Mouse (Mus musculus) mesoderm, embryonic 11.5 days (tissue): ENCODE measurements around the gene L1td1.
A peak's percentile ranks its signal among the peaks of the same experiment; 100 is the strongest.

Source experiments
- DNase-seq: peaks from one replicate; pipeline ENCODE4 v3.0.0-alpha.2; 2012; ENCODE audit warnings: low read depth, low spot score

Gene L1td1

GRCm38 (mm10) chr4:98739753-98740152 lies 13.2 kb downstream of the L1td1 start:
- DNase-seq: peak; percentile 47

DNA sequence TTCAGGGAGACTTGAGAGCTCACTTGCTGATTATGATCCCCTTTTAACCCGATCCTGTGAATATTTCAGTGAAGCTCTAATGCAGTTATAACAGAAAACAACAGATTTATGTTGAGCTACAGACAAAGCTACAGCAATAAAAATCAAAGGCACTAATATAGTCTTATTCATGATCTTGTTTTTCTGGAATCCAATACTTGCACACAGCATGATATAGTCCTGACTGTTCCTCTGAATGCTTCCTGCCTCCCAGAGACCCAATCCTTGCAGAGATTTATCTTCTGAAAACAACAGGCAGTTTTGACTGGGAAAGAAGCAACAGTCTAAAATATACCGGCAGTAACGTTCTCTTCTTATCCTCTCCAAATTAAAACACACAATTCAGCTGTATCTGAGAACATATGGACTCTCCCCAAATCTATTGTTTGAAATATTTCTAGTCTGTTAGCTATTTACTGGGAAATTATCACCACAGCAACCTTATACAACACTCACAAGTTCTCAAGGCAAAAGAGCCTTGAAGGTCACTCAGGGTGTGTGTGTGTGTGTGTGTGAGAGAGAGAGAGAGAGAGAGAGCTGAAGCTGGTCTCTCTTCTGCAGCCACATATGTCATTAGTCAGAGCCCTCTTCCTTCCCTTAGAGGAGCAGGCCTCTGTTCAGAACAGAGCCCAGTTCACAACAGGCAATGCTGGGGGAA lies 16.8 kb downstream of the L1td1 start:
- DNase-seq: no peak

- DNase-seq: peak; percentile 53
Observed at GRCm38 (mm10) chr4:98743906-98744210, 17.3 kb downstream of the L1td1 start.

- no peak for DNase-seq
Observed at GRCm38 (mm10) chr4:98754456-98754855, 27.9 kb downstream of the L1td1 start.

DNA sequence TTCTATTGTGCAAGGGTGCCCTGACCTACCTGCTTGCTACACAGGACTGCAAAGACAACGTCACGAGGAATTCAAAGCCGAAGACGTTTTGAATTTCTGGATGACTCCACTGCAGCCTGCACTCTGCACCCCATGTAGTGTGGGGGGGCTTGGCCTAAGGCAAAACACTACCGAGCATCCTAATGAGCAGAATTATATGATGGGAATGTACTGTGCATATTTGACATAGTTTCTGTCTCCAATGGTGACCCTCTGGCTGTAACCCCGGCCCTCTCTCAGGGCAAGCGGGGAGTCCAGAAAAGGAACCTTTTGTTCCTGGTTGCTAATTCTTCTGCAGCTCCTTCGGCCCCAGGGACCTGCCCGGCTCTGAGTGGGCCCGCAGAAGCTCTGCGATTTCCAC lies 29.6 kb downstream of the L1td1 start:
- no peak for DNase-seq

GRCm38 (mm10) chr4:98758012-98758821 lies 31.7 kb downstream of the L1td1 start:
- peak; percentile 56 for DNase-seq

DNA sequence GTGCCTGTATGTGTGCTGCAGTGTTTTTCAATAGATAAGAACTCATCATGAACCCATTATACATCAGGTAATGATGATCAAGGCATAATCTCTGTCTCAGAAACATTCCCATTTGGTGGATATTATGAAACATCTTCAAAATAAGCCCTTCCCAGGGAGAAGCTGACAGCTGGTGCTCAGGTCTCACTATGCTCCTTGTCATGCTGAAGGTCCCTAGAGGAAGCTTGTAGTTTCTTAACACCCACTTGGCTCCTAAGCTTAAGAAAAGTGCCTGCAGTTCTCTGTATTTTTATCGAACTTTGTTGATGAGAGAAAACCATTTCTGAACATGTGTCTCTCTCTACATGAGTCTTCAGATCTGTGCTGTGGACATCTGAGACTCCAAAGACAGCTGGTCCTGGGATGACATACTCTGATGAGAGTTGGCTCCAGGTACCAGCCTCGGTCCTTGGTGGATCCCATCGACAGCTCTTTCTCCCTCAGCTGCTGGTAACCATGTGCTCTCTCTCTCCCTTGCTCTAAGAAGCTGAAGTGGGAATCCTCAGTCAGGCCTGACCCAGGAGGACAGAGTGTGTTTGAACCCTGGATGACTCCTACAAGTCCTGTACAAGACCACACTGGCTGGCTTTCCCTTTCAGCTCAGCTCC lies 32.5 kb downstream of the L1td1 start:
- no peak for DNase-seq

DNA sequence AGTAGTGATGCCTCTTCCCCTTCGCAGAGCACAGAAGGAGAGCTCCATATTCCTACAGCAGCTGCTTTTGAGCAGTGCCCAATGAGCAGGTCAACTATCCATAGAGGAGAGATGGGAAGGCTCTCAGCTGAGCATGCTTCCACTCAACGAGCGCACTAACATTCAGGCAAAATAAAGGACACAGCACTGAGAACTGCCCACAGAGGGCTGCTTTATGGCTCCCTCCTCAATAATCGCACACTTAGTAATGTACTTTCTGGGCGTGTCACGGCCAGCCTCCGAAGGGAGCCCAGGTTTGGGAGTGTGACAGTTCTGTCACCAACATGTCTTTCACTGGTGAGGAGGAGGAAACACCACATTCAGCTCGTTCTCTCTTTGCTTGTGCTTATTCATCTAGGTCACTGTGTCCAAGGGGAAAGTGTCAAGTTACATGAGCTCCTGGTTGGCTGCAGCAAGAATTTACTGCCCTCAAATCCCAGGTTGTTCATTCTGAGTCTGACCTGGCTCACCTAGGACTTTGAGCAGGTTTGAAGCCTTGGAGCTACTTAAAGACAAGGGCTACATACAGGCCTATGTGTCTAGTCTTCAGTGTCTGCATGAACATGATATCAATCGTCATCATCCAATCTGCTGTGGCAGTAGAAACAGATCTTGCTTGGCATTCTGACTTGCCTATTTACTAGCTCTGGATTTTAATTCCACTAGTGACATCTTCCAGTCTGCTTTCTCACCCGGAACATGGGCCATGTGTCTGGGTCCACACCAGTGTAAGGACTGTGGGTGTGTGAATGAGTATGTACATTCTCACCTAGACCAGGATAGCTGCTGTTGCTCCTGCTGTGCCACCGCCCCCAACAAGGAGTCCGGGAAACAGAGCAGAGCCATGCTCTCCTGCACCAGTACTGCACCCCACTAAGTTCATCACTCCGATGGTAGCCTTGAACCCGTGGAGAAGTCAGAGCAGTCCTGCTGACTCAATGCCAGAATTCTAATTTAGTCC lies 40.9 kb downstream of the L1td1 start:
- no peak for DNase-seq

- no peak for DNase-seq
Observed at GRCm38 (mm10) chr4:98773785-98774184, 47.3 kb downstream of the L1td1 start.

DNA sequence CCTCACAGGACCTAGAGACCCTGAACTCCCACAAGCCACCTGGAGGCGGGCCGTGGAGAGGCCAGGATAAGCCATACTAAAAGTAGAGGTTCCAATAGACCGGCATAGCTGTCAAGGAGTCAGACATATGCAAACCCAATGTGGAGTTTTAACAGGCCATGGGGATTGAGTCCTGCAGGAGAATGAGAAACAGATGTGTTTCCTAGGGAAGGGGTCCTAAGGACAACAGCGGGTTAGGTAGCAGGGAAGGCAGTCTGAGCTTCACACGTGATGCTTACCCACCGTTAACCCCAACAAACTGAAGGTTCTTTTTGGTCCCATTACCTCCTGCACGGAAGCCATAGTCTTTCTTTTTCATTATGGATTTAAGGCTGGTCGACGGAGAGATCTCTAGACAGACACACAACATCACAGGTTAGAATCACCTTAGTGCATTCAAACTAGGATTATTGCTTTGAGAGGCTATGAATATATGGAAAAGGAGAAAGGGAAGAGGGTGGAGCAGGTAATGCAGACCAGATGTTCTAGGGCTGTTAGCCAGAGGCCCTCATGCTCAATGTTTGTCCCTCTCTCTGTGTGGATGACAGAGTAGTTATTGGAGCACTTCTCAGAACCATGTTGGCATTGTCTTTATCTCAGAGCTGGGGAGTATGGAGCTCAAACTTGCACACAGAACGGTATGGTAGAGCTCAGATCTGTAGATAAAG lies 50.3 kb downstream of the L1td1 start:
- peak; percentile 54 for DNase-seq

DNA sequence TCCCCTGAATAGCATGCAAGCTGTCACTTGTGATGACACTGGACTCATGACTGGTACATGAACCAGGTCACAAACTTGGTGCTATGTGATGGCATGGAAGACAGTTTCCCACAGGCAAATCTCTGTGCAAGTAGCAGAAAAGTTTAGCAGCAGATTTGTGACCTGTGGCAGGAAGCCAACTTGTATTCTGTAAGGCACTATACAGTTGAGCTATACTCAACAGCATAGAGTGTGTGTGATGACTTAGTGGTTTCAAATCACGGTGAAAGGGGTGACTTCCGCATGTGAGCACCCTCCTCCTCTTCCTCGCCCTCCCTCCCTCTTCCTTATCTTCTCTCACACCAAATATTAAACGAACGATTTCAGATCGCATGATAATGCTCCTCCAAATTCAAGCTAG lies 50.9 kb downstream of the L1td1 start:
- DNase-seq: no peak

DNA sequence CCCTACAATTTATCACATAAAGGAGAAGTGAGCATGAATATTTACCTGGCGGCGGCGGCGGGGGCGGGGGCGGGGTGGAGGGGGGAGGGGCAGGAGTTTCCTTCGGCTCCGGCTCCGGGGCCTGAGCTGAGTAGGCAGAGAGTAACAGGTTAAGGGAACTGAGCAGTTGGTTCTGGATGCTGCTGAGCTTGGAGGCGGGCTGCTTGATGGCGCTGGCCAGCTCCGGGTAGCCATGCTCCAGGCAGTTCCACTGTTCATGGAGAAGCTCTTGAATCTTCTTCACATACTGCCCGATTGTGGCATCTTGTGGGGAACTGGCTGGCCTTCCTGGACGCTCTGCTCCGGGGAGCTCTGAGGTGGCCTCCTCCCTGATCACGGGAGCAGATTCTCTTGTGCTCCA lies 51.7 kb downstream of the L1td1 start:
- DNase-seq: no peak

DNA sequence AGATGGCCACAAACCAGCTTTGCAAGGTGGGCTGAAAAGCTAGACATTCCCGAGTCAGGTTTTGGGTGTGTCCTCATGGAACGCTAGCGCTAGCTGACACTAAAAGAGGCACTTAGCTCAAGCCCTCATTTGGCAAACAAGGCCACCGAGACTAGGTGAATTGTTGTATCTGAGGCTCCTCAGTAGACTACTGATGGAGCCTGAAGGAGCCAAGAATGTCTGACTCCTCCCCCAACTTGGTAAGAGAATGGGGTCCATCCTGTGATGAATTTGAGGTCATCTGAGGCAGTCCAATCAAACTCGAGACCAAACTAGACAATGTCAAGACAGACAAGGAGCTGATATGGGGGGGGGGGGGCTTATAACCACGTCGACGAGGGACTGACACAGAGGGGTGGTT lies 59.3 kb downstream of the L1td1 start:
- no peak for DNase-seq

DNA sequence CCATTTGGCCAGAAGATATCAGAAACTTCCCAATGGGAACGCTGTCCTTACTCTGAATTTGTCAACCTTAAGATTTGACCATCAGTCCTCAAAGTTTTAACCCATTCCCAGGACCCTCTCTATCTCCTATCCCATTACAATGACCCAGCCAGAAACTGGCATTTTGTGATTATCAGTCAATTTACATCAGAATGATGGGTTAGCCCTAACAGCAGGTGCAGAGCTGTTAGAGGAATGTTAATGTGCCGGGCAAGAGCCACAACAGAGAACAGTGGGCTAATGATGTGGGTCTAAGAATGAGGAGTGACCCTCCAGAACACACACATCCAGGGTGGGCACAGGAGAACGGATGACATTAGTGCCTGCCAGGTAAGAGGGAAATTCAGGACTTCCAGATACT lies 59.7 kb downstream of the L1td1 start:
- DNase-seq: no peak
